Mouse (Mus musculus) CD4-positive, CD25-positive, alpha-beta regulatory T cell, adult 9 weeks (primary cell): ENCODE data around the gene Bbip1. TPM values are rescaled to one million over a fixed set of nuclear protein-coding genes. Genes with fewer than 3 reads are reported as not detected.

Experiments used
- polyA plus RNA-seq: library from polyadenylated mRNA; unstranded; fragments of 100-300 nt; shearing (Covaris generic); gene quantifications from one replicate; pipeline ENCODE4 v1.2.1, GENCODE M21; 2017

Gene Bbip1
- 91.4 TPM for polyA plus RNA-seq

DNA sequence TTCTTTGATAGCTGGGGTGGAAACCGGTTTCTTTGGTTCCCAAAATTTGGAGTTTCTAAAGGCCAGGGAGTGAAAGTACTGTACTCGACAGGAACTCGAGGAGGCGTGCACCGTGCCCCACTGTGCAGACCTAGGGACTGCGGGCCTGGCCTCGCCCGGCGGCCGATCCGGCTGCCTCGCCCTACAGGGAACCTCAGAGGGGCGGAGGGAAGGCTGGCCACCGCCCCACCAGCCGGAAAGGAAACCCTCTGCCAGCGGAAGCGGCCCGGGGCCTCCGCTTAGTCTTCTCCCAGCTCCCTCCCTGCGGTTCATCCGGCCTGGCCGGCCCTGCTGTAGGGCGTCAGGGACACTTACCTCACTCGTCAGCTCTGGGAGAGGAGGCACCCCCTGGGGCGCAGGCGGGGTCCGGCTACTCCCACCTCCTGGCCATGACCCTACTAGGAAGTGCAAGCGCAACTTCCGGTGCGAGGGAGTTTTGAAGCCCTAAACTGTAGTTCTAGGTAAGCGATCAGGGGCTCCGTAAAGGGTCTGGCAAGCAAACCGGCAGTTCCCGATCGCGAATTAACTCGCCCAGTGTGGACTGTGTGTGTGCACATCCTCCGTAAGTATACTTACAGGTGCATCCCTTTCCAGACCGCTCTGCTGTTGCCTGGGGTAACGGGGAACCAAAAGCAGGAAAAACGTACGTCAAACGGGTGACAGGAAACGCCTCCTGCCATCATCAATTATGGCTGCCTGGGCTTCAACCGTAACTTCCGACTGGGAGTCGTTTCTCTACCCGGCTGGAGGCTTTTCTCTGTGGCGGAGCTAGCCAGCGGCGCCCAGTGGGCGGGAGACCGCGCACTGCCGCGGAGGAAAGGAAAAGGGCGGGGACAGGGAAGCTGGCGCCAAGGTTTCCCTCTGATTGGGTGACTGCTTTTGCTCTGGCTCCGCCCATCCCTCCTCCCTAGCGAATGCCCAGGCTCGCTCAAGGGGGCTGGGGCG lies at the start of gene Bbip1, which contains the start of gene Shoc2:
TSS of gene Bbip1 (minus strand) at position 826 of the 984 bp plus-strand sequence.
TSS of gene Shoc2 (plus strand) at position 505 of the 984 bp plus-strand sequence.

DNA sequence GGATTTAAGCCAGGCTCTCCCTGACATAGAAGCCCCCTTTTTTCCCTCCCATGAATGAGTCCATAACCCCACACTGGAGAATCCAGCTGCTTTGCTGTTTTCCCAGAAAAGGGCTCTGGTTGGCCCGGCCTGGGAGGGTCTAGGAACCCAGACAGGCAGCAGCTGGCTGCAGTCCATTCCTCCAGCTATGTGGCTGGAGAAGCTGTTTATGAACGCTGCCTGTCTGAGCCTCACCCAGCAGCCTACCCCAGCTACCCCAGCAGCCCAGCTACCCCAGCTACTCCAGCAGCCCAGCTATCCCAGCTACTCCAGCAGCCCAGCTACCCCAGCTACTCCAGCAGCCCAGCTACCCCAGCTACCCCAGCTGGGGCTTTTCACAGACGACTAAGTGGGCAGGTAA lies 52.4 kb downstream of the Bbip1 start, which contains the start of gene Pdcd4:
TSS of gene Pdcd4 (plus strand) at position 171 of the 400 bp plus-strand sequence.

Other genes with a start within 250 kb of the Bbip1 start
- 118 TPM for gene Pdcd4, start 52.4 kb downstream of the Bbip1 start, polyA plus RNA-seq
- gene Shoc2, start 321 bp downstream of the Bbip1 start, polyA plus RNA-seq: 66.7 TPM
- gene Adra2a, start 99.5 kb upstream of the Bbip1 start, polyA plus RNA-seq: not detected